Mouse (Mus musculus): ENCODE data around the gene Efcab2.

The Efcab2 gene

DNA sequence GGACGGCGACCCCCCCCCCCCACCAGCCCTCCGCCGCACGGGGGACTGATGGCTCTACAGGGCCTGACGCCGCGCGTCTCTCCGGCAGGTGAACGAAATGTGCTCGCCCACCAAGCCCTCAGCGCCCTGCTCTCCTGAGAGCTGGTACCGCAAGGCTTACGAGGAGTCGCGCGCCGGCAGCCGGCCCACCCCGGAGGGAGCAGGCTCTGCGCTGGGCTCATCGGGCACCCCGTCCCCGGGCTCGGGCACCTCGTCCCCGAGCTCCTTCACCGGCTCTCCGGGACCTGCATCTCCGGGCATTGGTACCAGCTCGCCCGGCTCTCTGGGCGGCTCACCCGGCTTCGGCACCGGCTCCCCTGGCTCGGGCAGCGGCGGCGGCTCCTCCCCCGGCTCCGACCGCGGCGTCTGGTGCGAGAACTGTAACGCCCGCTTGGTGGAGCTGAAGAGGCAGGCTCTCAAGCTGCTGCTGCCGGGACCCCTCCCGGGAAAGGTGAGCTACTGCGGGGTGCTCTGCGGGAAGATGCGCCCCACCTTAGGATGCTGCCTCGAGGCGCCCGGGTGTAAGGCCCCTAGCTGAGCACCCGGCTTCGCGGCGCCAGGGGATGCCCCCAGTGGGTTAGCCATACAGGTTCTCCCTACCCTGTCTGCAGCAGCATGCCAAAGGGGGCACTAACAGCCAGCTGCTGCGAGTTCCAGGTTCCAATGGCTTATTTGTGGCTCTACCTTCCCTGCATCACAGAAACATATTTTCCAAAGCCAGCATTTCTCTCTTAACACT lies 124.6 kb downstream of the Efcab2 start:
- in situ Hi-C loops (cut with MboI, MseI) = no loop called here
